Mouse (Mus musculus) kidney, adult 9 months (tissue): ENCODE measurements at regions not wholly inside any gene's neighbourhood (a gene's known extent, or its start where the extent isn't known, plus 50 kb on each side); places are given as distances from the start of the nearest gene placed in this dataset.
A peak's percentile ranks its signal among the peaks of the same experiment; 100 is the strongest.

ENCODE experiments used
- DNase-seq: peaks from one replicate; pipeline ENCODE4 v3.0.0; 2022

DNA sequence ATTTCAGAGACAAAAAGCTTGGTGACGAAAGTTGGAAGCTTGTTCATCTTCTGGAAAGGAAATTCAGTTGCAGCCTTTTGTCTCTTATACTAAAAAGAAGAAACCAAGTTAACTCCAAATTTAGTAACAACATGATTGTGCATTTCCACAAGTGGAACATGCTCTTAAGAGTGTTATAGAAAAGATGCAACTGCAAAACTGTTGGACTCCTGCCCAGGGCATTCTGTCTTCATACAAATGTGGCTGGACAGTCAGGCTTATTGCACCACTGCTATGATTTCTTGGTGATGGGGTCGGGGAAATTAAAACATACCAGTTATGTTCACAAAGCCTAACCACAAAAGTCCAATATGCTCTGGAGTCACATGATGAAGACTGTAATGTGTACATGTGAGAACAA is 194.8 kb downstream of the Gm5447 start:
- DNase-seq = no peak

DNA sequence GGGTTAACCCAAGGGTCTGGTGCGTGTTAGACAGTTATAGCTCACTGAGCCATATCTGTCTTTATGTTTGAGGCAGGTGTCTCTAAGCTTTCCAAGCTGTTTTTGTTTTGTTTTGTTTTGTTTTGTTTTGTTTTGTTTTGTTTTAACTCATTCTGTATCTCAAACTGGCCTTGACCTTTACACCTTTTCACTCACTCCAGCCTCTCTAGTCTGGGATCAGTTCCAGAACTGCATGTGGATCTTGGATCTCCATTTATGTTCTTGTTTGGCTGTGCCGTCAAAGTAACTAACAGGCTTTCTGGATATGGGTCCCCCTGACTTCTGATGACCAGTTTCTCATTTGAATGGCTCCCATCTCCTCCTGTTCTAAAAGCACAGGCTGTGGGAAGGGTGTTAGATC is 197.7 kb downstream of the Gm5447 start:
- DNase-seq = peak; percentile 51

DNA sequence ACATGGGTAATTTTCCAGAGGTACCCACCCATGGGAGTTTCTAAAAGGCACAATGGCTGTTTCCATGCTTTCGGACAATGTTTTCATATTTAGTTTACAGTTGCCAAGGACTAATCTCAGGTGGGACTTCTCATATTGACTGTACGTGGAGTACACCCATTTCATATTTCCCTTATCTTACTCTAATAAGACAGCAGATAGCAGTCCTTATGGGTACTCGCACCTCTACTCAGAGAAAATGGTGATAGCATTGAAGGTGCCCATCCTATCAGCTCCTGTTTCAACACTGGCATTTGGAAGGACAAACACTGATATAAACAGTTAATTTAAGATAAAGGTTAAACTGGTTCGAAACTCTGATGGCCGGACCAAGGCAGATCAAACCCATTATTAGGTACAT is 198.6 kb downstream of the Gm5447 start:
- DNase-seq = no peak

DNA sequence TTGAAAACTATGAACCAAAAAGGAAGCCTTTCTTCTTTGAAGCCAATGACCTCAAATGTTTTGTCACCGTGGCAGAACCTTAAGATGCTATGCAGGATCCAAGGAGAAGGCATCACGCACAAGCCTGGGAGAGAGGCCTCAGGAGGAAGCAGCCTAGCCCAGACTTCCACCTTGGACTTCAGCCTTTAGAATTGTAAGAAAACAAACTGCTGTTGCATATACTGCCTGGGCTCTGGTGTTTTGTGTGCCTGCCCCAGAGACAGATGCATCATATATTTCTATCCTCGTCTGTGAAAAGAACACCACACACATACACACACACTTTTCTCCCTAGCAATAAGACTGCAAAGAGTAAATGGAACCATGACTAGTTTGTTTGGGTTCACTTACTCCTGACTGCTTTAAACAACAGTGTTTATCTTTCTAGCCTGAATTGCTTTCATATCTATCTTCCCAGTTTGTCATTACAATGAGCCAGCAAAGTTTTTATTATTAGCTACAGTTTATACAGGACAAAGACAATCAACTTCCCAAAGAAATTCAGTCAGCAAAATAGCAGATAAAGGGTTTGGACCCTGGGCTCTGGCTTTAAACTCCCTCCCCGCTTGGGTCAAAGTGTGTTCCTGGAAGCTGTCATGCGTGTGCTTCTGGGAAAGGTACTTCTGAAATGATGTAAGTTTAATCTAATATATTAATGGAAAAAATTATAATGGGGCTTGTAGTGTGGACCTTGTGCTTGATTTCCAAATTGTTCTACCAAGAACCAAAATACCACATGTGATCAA is 204.2 kb downstream of the Gm5447 start:
- DNase-seq = peak; percentile 60

DNA sequence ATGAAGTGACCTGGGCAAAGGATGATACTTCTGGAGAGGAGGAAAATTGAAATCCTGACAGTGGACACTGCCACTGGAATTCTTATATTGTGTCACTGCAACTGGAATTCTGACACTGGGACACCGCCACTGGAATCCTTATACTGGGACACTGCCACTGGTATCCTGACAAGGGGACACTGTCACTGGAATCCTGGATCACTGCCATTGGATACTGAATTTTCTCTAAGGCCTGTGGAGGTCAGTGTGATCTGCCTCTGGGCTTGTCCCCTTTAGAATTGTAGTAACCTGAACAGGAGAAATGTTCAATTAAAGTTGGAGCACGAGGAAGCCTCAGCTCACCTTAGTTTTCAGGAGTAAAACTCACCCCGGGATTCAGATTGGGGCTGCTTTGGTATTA is 205.0 kb downstream of the Gm5447 start:
- DNase-seq = no peak

DNA sequence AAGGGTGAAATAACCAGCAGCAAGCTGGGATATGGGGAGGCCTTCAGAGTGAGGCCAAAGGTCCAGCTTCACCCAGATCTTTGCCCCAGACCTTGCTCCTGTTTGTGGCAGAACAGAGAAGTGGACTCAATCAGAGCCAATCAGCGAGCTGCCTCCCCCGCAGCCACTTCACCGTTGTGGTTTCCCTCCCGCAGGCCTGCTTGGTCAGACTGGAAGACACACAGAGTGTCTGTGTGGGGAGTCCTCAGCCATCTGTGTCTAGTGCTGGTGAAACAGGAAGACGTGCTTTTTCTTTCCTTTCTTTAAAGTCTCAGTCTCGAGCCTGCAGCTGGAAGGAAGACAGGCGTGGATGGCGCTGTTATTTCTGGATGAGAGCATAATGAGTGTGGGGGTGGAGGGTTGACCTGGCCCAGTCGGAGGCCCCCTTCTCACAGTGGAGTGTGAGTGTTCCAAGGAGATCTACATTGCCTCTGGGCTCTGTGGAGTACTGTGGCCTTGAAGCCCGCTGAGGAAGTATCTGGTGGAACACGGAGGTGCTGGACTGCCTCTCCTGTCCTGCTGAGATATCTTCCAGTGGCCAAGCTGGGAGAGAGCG is 205.5 kb downstream of the Gm5447 start:
- peak; percentile 88 for DNase-seq

DNA sequence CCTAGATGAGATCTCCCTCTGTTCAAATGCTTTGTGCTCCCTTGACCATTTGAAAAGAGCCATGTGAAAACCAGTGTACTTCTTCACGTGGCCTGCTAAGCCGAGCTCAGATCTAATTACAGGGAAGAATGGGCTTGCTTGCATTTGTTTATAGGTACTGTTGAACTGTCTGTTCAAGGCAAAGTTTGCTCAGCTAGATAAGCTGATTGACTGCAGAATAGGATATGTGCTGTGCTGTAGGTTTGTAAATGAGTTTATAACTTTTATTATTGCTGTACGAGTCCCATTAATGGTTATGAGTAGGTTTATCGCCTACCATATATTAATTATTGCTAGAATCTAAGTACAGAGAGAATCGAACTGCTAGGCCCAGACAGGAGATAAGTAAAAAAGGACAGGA is 207.5 kb downstream of the Gm5447 start:
- DNase-seq = no peak

DNA sequence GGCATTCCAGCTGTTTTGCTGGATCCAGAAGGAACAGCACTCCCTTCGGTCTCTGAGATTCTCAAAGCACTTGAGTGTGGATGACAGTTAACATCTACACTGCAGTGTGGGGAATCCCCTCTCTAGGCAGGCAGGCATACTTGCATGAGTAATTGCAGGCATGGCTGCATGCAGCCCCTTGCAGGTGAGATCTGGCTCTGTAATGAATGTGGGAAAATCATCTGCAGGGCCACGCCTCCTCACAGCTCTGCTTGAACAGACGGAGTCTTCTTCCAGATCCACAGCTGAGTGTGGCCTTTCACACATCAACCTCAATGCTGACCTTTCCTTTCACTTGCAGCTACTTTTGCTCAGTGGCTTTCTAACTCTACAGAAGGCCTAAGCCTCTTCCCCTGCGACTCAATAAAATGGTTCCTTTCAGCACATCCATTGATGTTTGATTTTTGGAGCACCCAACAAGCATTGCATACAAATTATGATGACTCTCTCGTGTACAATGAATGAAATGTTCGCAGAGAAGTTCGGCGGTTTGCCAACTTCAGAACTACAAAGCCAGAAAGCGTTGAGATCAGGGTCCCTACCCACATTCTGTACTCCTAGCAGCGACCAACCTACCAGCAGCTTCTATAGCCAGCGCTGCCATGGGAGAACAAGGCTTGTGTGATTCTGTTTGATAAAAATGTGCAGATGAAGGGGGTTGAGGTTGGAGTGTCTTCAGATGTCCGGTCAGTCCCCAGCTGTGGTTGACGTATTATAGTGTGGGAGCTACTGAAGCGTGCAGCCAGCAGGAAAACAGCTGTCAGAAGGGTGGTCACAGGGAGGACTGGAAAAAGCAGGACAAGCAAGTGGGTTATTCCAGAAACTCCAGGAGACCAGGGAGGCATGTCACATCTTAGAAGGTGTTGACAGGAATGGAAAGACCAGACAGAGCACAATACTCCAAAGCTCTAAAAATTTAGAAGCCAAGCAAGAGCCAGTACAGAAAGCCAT is 211.1 kb downstream of the Gm5447 start:
- no peak for DNase-seq

DNA sequence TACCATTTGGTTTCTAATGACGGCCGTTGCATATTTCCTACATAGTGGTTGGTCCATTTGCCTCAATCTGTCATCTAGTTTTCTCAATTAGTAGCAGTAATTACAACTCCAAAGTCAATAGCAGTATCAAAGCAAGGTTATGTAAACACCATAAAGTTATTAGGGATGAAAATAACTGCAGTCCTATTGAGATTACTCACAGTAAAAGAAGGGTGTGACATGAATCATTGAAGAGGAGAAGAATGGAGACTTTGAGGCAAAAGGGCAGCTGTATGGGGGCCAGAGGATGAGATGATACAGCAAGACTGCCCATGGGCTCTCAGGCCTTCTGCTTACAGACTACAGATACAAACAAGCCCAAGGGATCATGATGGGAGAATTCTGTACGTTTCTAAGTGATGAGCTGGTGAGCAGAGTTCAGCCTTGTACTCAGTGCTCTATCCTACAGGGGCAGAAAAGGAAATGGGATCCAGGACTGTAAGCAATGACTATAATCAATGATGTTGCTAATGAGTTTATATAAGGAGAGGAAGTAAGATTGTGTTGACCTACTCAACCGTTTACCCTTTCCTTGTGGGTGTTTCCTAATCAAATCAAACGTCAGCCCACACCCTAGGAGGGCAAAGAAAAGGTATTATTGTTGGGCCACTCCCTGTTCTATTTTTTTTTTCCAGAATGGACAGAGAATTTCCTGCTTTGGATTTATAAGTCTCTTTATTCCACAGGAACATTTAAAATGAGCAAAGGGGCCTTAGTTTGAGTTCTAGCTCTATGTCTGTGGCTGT is 213.0 kb downstream of the Gm5447 start:
- DNase-seq = no peak

DNA sequence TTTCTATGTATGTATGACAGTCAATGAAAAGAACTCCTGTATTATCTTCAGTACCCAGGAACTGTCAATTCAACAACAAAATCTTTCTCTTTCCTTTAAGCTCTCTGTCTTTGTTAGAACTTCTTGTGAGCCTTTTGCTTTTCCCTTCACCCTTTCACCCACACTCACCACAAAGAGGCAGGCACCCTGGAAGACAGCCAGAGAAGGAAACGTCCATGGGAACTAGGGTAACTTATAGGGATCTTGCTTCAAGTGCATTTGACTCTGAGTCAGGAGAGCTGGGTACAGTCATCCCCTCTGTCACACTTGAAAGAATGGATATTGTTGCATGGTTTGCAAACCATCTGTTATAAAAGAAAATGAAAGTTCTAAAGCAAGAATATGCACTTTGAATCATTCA is 215.1 kb downstream of the Gm5447 start:
- DNase-seq = no peak

DNA sequence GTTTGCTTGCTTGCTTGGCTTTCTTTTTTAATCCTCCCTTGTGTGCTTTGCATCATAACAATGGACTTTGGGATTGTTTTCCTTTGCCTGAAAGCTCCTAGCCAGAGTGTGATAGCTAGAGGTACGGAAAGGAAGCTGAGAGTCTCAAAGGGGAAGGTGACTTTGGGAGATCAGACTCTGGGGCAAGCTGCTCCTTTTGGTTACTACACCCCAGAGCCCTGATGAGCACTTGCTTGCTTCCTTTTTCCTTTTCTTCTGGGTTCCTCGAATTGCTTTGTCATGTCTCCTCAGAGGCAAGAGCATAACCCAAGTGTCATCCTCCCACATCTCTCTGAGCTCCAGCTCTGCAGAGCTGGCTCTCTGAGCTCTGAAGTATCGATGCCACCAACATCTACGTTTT is 216.0 kb downstream of the Gm5447 start:
- no peak for DNase-seq

DNA sequence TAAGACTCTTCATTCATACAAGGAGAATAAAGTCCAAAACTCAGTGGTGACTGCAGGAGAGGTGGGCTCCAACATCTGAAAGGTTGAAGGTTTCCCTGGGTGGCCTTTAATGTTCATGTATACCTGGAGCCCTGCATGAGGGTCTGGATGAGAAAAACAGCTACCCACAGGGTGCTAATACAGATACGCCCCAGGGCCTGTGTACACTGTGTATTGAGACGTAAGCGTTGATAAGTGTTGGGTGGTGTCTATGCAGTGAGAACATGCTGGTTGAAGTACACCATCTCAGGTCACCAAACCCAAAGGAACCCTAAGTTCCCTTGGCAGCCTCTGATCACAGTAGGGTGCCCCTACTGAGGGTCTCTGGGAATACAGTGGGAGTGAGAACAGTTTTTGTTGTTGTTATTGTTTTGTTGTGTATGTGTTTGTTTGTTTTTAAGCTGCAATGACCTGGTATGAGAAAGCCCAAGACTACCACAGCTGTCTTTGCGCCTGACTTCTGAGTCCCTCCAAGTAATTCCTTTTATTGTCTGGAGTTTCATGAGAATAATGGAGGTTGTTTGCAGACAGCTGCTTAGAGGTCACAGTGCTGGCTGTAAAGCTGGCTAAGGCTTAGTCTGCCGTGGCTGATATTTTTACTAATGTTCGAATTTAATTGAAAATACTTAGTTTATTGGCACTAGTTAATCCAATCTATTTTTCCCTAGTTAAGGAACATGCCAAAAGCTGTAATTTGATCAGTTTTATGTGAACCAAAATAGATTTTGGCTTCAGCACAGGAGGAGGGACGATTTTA is 217.5 kb downstream of the Gm5447 start:
- DNase-seq = no peak

DNA sequence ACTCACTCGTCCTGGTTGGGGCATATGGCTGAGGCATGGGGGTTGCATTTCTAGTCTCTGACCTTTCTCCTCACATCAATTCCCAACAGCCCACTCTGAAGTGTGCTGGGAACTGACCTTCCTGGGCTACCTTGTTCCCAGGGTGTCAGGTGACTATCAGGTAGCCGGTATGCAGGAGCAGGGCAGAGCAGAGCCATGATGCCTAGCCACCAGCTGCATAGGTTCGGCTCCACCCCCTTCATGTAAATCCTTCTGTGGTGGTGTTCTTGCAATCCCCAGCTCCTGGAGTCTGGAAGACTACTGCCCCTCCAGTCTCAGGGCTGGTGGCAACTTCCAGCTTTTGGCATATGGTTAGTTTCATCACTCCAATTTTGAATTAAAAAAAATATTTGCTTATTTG is 221.0 kb downstream of the Gm5447 start:
- DNase-seq = no peak

DNA sequence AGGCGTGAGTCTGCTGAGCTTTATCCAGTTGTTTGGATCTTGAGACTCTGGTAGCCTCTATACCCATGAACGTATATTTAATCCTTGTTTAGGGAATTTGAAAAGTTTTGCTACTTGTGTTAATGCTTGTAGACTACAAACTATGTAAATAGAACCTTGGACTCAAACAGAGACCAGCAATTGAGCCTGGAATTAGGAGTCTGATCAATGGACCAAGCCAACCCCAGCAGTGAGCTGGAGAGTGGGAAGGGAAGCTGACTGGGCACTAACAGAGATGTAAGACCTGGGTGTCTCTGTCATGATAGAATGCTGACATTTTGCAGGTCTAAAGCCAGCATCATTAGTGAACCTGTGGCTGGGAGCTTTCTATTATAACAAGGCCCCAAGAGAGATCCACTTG is 222.5 kb downstream of the Gm5447 start:
- DNase-seq = no peak

DNA sequence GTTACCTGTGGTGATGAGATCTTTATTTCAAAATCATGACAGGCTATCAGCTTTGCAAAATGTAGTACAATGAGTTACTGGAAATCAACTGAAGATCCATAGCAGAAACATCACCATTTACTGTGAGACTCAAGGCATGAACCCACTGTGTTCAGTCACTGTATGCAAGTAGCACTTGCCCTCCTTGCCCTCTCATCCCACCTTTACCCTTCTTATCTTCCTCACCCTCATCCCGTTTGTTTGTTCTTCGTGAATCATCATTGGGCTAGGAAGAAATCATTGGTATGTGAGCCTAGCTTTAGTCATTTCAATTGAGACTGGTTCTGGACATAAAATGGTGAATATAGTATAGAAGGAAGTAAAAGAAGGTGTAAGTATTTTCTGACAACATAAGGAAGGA is 223.6 kb downstream of the Gm5447 start:
- no peak for DNase-seq

DNA sequence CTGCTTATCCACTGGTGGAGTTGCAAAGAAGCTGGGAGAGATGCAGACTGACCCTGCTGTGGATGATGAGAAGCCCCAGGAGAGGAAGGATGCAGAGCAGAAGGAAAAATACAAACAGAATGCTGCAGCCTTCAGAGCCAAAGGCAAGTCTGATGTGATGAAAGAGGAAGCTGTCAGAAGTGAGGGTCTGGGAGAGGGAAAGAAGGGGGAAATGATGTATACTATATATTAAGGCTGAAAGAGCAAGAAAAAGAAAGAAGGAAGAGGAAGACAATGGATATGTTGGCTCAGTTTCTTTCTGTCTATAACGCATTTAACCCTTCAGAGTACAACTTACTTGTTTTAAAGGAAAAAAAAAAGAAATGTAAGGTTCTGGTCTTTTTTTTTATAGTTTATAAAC is 225.4 kb downstream of the Gm5447 start:
- no peak for DNase-seq

DNA sequence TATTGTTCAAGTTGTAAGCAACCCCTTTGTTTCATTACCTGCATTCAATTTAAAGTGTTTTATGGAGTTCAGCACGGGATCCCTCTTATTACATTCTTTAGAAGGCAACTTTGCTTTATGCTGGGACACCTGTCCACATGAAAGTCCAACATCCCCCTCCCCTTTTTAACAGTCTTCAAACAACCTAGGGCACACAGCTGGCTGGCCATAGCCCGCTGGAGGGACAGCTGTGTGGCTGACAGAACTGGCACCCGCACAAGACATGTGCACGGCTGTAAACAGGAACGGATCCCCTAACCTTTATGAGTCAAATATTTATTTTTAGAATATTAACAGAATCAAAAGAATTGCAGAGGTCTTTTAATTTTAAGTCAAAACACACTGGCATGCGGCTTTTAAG is 230.1 kb downstream of the Gm5447 start:
- no peak for DNase-seq

DNA sequence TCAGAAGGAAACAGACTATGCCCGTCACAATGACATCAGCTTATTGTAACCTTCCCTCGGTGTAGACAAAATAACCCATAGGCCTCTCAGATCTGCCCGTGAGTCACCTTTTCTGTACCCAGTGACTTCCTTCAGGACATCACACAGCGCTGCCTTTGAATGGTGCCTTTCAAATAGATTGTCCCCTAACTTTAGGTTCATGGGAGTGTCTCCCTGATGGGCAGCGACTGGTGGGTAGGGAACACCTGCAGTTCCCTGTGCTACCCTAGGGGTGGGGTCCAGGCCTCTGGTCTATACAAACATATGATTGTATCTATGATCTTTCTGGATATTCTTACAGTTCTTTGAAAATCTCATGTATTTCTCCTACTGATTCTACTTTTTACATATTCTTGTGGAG is 232.4 kb downstream of the Gm5447 start:
- no peak for DNase-seq

DNA sequence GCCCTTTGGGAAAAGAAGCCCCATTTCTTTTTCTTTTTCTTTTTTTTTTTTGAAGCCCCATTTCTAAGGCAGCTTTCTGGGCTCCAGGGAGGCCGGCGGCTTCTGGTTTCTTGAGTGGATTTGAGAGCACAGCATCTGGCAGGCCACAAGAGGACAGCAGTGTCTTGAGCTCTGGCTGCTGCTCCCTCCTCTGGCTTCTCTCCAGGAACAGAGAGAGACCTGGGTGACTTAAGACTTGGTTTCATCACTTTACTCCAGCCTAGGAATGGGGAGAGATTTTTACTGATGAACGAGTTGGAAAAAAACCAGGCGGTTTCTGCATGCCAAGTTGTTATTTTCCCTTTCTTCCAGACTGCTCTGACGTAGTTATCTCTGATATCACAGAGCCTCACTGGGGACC is 233.7 kb downstream of the Gm5447 start:
- peak; percentile 75 for DNase-seq

DNA sequence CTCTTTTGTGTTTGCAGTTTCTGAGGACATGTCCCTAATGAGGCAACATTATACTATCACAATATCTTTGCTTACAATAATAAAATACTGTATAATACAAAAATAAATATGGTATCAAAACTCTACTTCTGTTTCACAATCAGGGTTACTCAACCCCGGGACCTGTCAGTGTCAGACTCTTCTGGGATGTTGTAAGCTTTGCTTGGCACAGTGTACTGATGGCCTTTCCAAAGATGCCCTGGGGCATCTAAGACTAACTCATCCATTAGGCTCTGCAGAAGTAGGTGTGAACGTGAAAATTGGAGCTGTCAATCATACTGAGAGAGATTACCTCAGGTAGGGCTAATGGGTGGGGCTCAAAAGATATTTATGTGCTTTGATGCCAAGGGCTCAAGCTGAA is 249.0 kb downstream of the Gm5447 start:
- DNase-seq = no peak

DNA sequence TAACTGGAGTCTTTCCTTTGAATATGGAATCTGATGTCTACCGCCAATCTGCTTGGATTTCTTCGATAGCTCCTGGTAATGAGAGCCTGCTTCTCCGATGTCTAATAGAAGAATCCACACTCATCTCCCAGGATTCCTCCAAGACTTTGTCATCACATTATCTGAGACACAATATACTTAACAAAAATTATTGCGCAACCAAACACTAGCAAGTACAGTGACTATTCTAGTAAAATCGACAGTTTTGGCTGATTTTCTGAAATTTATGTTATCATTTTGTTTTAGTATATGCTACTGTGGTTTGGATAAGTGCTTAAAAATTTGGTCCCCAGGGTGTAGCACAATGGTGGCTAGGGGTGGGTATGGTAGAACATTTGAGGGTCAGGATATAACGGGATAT is 266.5 kb downstream of the Gm5447 start:
- no peak for DNase-seq

DNA sequence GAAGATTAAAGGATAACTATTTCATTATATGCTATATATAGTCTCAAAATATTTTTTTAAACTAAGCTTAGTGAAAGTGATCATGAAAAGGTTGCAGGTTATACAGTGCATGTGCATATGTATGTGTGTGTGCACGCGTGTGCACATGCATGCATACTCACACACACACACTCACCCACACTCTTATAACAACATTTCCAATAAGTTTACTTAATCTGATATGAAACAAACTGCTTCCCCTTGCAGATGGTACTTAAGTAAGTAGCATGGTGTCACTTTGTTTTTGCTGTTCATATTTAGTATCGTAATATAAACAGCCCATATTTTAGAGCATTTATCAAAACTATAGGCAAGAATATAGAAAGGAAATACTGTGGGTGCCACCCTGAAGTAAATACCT is 275.0 kb downstream of the Gm5447 start:
- DNase-seq = no peak
